Mouse (Mus musculus): ENCODE data around the gene Sipa1l3.

GRCm38 (mm10) chr7:29444527-29444926, 73.9 kb downstream of the Sipa1l3 start:
- TF ChIP-seq MAX (IDR thresholded peaks at IDR 0.05; ENCODE audit: low read depth) (no peak), POLR2A (IDR thresholded peaks at IDR 0.05; ENCODE audit: insufficient read length, low read depth) (no peak), MYOG (IDR thresholded peaks at IDR 0.05; ENCODE audit: control insufficient read depth in 1 of 3, insufficient read depth in 1 of 3, insufficient read length in 2 of 3, low read depth in 2 of 3) (peak in 1 of 3 experiments; percentile 49)
